Mouse (Mus musculus): Measurements from ENCODE around the gene Fbxl16.

The Fbxl16 gene

GRCm38 (mm10) chr17:25842509-25842908 lies 33.6 kb downstream of the Fbxl16 start:
- no peak for DNase-seq

DNA sequence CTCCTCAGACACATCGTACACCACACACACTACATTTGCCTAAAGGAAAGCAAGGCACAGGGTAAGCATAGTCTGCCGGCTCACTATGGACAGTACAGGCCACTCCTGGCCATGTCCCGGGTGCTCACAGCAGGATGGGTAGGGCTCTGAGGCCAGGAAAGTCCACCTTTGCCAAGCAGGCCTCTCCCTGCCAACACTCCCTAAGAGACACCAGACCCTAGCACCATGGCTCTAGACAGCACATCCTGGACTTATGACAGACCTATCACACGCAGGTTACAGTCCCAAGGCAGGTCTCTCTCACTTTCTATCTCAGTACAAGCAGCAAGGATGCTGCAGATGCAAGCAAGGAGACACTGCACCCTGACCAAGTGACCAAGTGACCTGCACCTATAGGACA lies 34.2 kb downstream of the Fbxl16 start:
- DNase-seq = no peak

DNA sequence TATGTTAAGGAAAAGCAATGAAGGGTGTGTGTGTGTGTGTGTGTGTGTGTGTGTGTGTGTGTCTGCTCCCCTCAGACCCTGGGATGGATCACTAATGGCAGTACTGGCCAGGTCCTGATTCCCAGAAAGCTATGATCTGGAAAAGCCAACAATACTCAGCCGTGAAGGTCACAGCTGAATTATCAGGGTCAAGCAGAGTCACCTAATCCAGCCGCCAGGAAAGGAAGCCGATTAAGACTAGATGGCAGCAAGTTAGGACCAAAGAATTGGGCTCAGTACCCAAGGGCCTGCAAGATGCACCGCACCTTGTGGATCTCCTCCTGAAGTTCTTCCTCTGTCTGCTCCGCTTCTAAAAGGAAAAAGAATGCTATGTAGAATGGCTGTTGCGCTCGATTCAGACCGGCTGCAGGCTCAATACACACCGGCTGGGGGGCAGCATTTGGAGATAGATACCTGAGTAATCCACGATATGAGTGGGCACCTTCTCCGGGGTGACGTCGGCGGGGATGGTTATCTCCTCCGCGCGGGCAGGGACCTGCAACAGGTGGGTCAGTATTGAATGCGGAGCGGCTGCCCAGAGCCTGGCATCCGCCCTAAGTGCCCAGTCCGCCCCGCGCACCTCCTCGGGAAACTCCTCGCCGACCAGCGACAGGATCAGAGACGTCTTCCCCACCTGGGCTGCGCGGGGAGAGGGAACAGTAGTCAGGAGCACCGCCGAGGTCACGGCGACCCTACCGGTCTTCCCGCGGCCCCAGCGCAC lies 34.9 kb downstream of the Fbxl16 start:
- DNase-seq = peak in 1 of 2 experiments; percentile 66

DNA sequence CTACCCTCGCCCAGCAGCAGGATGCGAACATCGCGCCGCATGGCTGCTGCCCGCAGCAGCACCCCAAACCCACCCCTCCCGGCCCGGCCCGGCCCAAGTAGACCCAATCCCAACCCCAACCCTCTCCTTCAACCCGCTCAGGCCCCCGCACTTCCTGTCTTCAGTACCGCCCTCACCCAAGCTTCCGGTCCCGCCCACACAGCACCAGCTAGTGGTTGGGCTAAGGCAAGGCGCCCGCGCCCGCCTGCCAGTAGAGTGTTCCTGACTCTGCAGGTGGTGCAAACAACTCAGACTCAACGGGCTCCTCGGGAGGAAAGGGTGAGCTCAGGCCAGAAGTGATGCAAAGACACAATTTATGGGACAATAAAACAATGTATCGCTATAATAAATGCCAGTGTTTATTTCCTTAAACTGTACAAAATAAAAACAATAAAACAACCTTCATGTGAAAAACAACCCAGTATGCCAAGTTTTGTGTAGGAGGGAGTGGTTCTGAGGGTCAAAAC lies 35.6 kb downstream of the Fbxl16 start, which contains the start of gene Rhot2:
Gene Rhot2, minus strand, starts transcription at position 456 of the 506 bp plus-strand sequence.
- peak; percentile 92 to 96 for DNase-seq

GRCm38 (mm10) chr17:25860229-25860628 lies 51.3 kb downstream of the Fbxl16 start:
- no peak for DNase-seq

GRCm38 (mm10) chr17:25860832-25861703 lies 52.2 kb downstream of the Fbxl16 start, which contains the start of gene Wdr90:
TSS of gene Wdr90 (minus strand) at chr17:25861501.
- DNase-seq = peak; percentile 92 to 93

GRCm38 (mm10) chr17:25861704-25862612 lies 53.1 kb downstream of the Fbxl16 start:
- no peak for DNase-seq

GRCm38 (mm10) chr17:25863681-25864080 lies 54.8 kb downstream of the Fbxl16 start:
- no peak for DNase-seq

- no peak for DNase-seq
Measured at GRCm38 (mm10) chr17:25864311-25864710, 55.4 kb downstream of the Fbxl16 start.

- peak in 1 of 2 experiments; percentile 20 for DNase-seq
Measured at GRCm38 (mm10) chr17:25865288-25865687, 56.4 kb downstream of the Fbxl16 start.

DNA sequence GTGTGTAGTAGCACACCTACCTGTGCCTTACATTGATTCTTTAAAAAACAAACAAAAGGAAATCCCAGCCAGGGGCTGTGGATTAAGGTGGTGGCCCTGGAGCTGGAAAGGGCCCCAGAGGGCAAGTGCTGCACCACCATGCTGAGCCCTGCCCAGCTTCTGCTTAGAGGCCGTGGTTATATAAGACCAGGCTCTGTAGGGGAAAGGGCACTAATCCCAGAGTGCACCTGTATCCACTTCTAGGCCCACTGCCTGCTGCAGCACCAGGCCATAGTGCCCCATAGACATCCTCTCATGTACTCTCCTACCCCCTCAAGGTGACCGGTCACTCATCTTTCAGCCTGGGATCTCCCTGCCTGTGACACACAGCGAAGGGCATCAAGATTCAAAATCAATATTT lies 57.3 kb downstream of the Fbxl16 start:
- DNase-seq = peak in 1 of 2 experiments; percentile 9

- DNase-seq = no peak
Measured at GRCm38 (mm10) chr17:25867509-25867835, 58.6 kb downstream of the Fbxl16 start.

DNA sequence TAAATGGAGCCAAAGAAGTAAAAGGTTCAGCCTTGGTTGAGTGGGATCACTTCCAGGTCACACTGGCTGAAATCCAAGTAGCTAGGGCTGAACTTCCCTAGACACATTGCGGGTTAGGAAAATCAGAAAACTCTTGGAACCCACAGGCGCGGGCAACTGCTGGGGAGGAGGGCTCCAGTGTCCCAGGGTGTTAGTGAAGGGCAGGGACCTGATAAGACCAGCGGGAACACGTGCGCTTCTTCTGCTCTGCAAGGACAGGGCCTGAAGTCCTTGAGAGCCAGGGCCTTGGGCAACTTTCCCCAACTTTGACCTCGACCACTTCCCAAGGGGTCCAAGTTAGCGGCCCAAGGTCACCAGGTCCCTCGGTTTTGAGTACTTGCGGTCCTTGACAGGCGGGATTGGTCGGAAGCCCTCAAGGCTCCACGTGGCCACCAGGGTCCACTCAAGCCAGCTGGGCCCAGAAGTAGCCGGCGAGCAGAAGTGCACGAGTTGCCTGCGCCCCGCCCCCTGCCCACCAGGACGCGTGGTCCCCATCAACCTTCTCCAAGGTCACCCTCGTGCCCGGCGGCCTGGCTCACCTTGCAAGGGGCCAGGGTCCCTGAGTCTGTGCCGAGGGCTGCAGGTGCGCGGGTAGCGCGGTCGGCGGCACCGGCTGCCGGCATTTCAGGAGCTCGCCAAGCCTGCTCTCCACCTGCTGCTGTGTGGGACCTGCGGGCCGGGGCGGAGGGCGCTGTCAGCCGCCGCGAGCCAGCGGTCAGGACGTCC lies 59.1 kb downstream of the Fbxl16 start:
- DNase-seq = peak in 1 of 2 experiments; percentile 66

- peak; percentile 86 to 88 for DNase-seq
Measured at GRCm38 (mm10) chr17:25868601-25869191, 59.8 kb downstream of the Fbxl16 start, which contains the start of gene Mcrip2. TSS of gene Mcrip2 (minus strand) at chr17:25868764.

DNA sequence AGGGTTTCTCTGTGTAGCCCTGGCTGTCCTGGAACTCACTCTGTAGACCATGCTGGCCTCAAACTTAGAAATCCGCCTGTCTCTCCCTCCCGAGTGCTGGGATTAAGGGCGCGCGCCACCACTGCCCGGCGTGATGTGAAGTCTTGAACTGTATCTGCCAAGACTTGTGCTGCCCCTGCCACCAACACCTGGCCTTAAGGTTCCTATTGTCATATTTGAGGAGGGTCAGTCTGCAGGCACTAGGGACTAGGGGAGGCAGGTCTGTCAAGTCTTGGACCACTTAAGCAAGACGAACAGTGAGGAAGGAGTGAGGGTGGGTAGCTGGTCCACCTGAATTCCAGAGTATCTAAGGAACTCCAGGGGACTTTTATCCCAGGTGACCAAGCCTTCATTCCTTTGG lies 60.6 kb downstream of the Fbxl16 start:
- peak in 1 of 2 experiments; percentile 12 for DNase-seq

DNA sequence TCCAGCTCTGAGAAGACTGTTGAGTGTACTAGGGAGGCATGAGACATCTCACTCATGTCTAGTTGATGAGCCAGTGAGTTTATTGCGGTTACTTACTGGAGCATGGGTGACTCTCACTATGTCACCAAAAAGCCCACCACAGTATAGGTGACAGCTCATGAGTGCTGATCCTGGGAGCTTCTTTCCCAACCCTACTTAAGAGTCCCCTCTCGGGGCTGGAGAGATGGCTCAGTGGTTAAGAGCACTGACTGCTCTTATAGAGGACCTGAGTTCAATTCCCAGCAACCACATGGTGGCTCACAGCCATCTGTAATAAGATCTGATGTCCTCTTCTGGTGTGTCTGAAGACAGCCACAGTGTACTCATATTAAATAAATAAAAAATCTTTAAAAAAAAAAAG lies 61.1 kb downstream of the Fbxl16 start:
- DNase-seq = peak in 1 of 2 experiments; percentile 3
